Mouse (Mus musculus) limb, embryonic 12.5 days (tissue): Measurements from ENCODE around the gene Yipf2. TPM values are rescaled to one million over a fixed set of nuclear protein-coding genes. Genes with fewer than 3 reads are reported as not detected.
"Not testable (repeated sequence)": the region's sequence is repeated elsewhere in the genome, so short reads cannot be mapped to it uniquely, and the experiment has no call there.

Source experiments
- ATAC-seq: fragments of 200-750 bp; cut with Nextera tagmentation; 2 replicates; pipeline ENCODE4 v1.8.0; 2017; ENCODE audit warnings: low read depth, moderate TSS enrichment; ENCODE audit not compliant: insufficient number of reproducible peaks, insufficient read depth, low FRiP score, low TSS enrichment
- H3K27ac ChIP-seq: fragments of 300-500 bp; sonication (generic); 2 replicates; pipeline ENCODE4 v1.5.1; 2016; ENCODE audit warnings: mild to moderate bottlenecking, moderate library complexity
- H3K27me3 ChIP-seq: fragments of 300-500 bp; sonication (generic); 2 replicates; pipeline ENCODE4 v1.6.1; 2016; ENCODE audit warnings: mild to moderate bottlenecking, moderate library complexity
- H3K36me3 ChIP-seq: fragments of 300-500 bp; sonication (generic); 2 replicates; pipeline ENCODE4 v1.6.1; 2016; ENCODE audit warnings: mild to moderate bottlenecking, moderate library complexity
- H3K4me1 ChIP-seq: fragments of 300-500 bp; sonication (generic); replicated peaks from 2 replicates; pipeline ENCODE4 v1.6.1; 2016
- H3K4me2 ChIP-seq: fragments of 300-500 bp; sonication (generic); 2 replicates; pipeline ENCODE4 v1.6.1; 2016; ENCODE audit warnings: mild to moderate bottlenecking, moderate library complexity
- H3K4me3 ChIP-seq: fragments of 300-500 bp; sonication (generic); replicated peaks from 2 replicates; pipeline ENCODE4 v1.5.1; 2016; ENCODE audit warnings: mild to moderate bottlenecking
- H3K9ac ChIP-seq: fragments of 300-500 bp; sonication (generic); replicated peaks from 2 replicates; pipeline ENCODE4 v1.6.1; 2016; ENCODE audit warnings: mild to moderate bottlenecking, moderate library complexity
- H3K9me3 ChIP-seq: fragments of 300-500 bp; sonication (generic); 2 replicates; pipeline ENCODE4 v1.6.1; 2016; ENCODE audit warnings: mild to moderate bottlenecking, moderate library complexity
- WGBS: fragments of 180-500 bp; shearing (Covaris S2); methylation state at CpG from one replicate; pipeline ENCODE4 v1.1.7; 2016; 5-methylcytosine and 5-hydroxymethylcytosine counted together
- polyA plus RNA-seq: library from polyadenylated mRNA; unstranded; fragments of >200 nt; fragmentation: Nextera tagmentation; extraction: Ambion mirVana; gene quantifications from 2 replicates; pipeline ENCODE4 v1.2.1, GENCODE M21; 2016

Yipf2 gene
- polyA plus RNA-seq, 1 experiment from 2014 or later, result 20.2 TPM

DNA sequence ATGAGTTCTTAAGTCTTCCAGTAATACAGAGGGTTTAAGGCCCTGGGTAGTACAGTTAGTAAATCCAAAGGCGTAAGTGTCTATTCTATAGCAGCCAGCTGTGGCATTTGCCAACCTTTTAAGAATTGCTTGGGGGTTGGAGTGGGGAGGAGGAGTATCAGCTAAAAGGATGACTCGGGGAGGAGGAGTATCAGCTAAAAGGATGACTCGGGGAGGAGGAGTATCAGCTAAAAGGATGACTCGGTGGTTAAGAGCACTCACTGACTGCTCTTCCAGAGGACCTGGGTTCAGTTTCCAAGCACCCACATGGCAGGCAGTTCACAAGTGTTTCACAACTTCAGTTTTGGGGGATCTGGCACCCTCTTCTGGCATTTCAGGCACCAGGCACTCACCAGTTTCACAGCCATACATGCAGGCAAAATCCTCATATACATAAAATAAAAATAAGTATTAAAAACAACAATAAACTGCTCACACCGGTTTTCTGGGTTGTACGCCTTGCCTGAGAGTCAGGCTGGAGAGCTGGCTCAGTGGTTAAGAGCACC lies 37.4 kb downstream of the Yipf2 start:
- 89% methylated on average over 6 of the region's 6 CpGs for WGBS
- no peaks in the 10 kb centered on the region for H3K4me1 ChIP-seq
- H3K9ac ChIP-seq, result no peak overlapping the region
- no peaks in the 10 kb centered on the region for H3K27me3 ChIP-seq
- no peak overlapping the region for H3K4me3 ChIP-seq
- ATAC-seq, result no peak
- peaks cover 59% of the 10 kb centered on the region for H3K36me3 ChIP-seq
- no peak overlapping the region for H3K27ac ChIP-seq
- no peak overlapping the region for H3K4me2 ChIP-seq
- no peaks in the 10 kb centered on the region for H3K9me3 ChIP-seq

GRCm38 (mm10) chr9:21553607-21554273 lies 38.9 kb downstream of the Yipf2 start:
- ATAC-seq, result no peak
- Histone ChIP-seq H3K4me1 (peaks cover 6% of the 10 kb centered on the region), H3K36me3 (peaks cover 59% of the 10 kb centered on the region), H3K27ac (no peak overlapping the region), H3K9ac (no peak overlapping the region), H3K4me2 (no peak overlapping the region), H3K9me3 (no peaks in the 10 kb centered on the region), H3K4me3 (no peak overlapping the region), H3K27me3 (no peaks in the 10 kb centered on the region)
- 83% methylated on average over 6 of the region's 6 CpGs for WGBS

DNA sequence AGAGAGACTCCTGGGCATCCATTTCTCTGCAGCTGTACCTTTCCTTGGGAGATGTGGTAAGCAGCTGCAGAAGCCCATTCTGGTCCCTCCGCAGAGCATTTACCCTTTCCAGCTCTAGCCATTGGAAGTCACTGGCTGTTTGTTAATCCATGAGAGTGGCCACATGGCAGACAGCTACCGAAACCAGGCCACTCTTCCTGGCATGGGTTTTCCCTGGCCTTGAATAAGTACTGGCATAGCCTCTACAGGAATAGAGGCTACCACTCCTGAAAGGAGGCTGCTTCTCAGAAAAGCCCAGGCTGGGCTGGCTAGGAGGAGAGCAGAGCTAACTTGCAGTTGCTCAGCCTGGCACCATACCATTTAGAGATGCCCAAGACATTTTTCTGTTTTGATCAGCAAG lies 41.6 kb downstream of the Yipf2 start:
- Histone ChIP-seq H3K4me1 (peaks cover 15% of the 10 kb centered on the region), H3K9me3 (no peaks in the 10 kb centered on the region), H3K4me3 (no peak overlapping the region), H3K36me3 (peaks cover 41% of the 10 kb centered on the region), H3K27ac (no peak overlapping the region), H3K4me2 (no peak overlapping the region), H3K9ac (no peak overlapping the region), H3K27me3 (no peaks in the 10 kb centered on the region)
- 99% methylated on average over 2 of the region's 2 CpGs for WGBS
- ATAC-seq, result no peak

DNA sequence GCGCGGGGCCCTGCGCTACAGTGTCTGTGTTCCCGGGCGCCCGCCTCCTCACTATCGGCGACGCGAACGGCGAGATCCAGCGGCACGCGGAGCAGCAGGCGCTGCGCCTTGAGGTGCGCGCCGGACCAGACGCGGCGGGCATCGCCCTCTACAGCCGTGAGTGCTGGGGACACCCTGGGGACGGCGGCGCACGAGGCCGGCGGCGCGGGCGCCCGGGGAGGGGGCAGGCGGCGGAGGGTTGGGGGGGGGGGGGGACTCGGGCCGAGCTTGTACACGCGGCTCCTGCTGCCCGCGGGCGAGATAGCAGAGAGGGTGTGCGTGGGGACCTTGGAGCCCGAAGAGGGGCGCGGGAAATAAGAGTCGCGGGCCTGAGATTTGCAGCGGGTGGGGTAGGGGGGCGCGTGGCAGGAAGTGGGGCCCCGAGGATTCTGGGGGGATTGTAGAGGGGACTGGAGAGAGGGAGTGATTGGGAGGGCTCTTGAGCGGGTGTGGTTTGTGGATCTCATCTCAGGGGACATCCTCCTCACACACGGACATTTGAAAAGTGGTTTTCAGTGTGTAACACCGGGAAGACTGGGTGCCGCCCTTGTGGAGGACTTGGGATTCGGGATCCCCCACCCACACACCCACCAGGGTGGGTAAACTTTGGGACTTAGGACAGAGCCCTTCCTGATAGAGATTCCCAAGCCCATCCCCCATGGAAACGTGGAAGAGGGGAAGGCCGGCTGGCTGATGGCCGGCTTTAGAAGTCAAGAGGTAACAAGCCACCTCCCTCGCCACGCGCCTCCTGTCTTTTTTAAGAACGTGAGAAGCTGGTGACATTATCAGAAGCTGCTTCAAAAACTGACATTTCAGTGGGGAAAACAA lies 45.3 kb downstream of the Yipf2 start:
- Histone ChIP-seq H3K27ac (peak overlapping the region; percentile 99), H3K4me3 (peak overlapping the region; percentile 85), H3K9me3 (no peaks in the 10 kb centered on the region), H3K9ac (peak overlapping the region; percentile 98), H3K27me3 (no peaks in the 10 kb centered on the region), H3K4me2 (peak overlapping the region; percentile 80), H3K4me1 (peaks cover 25% of the 10 kb centered on the region), H3K36me3 (peaks cover 22% of the 10 kb centered on the region)
- peak; percentile 4 for ATAC-seq
- 1% methylated on average over 54 of the region's 66 CpGs for WGBS

GRCm38 (mm10) chr9:21546789-21547074 lies 45.9 kb downstream of the Yipf2 start, which contains the start of gene Carm1:
Gene Carm1 (plus strand): TSS chr9:21546894.
- H3K4me1 ChIP-seq, result peaks cover 25% of the 10 kb centered on the region
- H3K27ac ChIP-seq, result peak within 1 kb of the TSS; percentile 99
- no peaks in the 10 kb centered on the region for H3K27me3 ChIP-seq
- WGBS, result under 1% methylated on average over 26 of the region's 52 CpGs
- no peak; the same call in 1 of the 2 replicates for ATAC-seq
- peak within 1 kb of the TSS; percentile 98 for H3K9ac ChIP-seq
- H3K36me3 ChIP-seq, result peaks cover 22% of the 10 kb centered on the region
- H3K4me2 ChIP-seq, result peak within 1 kb of the TSS; percentile 80
- H3K9me3 ChIP-seq, result no peaks in the 10 kb centered on the region
- H3K4me3 ChIP-seq, result peak within 1 kb of the TSS; percentile 85

GRCm38 (mm10) chr9:21545916-21546788 lies 46.5 kb downstream of the Yipf2 start:
- Histone ChIP-seq H3K36me3 (peaks cover 16% of the 10 kb centered on the region), H3K9me3 (no peaks in the 10 kb centered on the region), H3K4me2 (peak overlapping the region; percentile 55), H3K27ac (peak overlapping the region; percentile 92), H3K9ac (peak overlapping the region; percentile 63), H3K27me3 (no peaks in the 10 kb centered on the region), H3K4me3 (peak overlapping the region; percentile 85), H3K4me1 (peaks cover 25% of the 10 kb centered on the region)
- WGBS, result under 1% methylated on average over 67 of the region's 67 CpGs
- ATAC-seq, result peak; percentile 93

- 7% methylated on average over 9 of the region's 9 CpGs for WGBS
- Histone ChIP-seq H3K27ac (peak overlapping the region; percentile 92), H3K4me1 (peaks cover 25% of the 10 kb centered on the region), H3K27me3 (no peaks in the 10 kb centered on the region), H3K9me3 (no peaks in the 10 kb centered on the region), H3K4me3 (peak overlapping the region; percentile 85), H3K36me3 (peaks cover 9% of the 10 kb centered on the region; the same call in 1 of the 2 replicates), H3K4me2 (peak overlapping the region; percentile 55), H3K9ac (peak overlapping the region; percentile 63)
- ATAC-seq, result peak; percentile 85
Observed at GRCm38 (mm10) chr9:21545351-21545915, 47.2 kb downstream of the Yipf2 start.

- H3K9ac ChIP-seq, H3K36me3 ChIP-seq, ATAC-seq, H3K27me3 ChIP-seq, H3K4me2 ChIP-seq, H3K27ac ChIP-seq, H3K4me3 ChIP-seq, H3K9me3 ChIP-seq: not testable (repeated sequence)
- 86% methylated on average over 2 of the region's 2 CpGs for WGBS
- peaks cover 10% of the 10 kb centered on the region for H3K4me1 ChIP-seq
Observed at GRCm38 (mm10) chr9:21542001-21542400, 50.6 kb downstream of the Yipf2 start.

- Histone ChIP-seq H3K9ac (no peak overlapping the region), H3K9me3 (no peaks in the 10 kb centered on the region), H3K4me2 (no peak overlapping the region), H3K4me3 (no peak overlapping the region), H3K27me3 (no peaks in the 10 kb centered on the region), H3K27ac (no peak overlapping the region), H3K4me1 (peaks cover 7% of the 10 kb centered on the region), H3K36me3 (0 out of 2 replicates have a peak, but pooled peaks cover 4% of the 10 kb centered on the region)
- 78% methylated on average over 7 of the region's 7 CpGs for WGBS
- ATAC-seq, result no peak
Observed at GRCm38 (mm10) chr9:21539981-21540753, 52.5 kb downstream of the Yipf2 start.
